Mouse (Mus musculus) heart, embryonic 16.5 days (tissue): ENCODE data around the gene Phactr4. TPM values are rescaled to one million over a fixed set of nuclear protein-coding genes. Genes with fewer than 3 reads are reported as not detected.
A peak's percentile ranks its signal among the peaks of the same experiment; 100 is the strongest.

Source experiments
- ATAC-seq: fragments of 200-750 bp; cut with Nextera tagmentation; replicated peaks from 2 replicates; pipeline ENCODE4 v1.8.0; 2017; ENCODE audit warnings: moderate number of reproducible peaks; ENCODE audit not compliant: insufficient read depth, low FRiP score; ENCODE audit errors: extremely low read depth
- H3K27ac ChIP-seq: fragments of 300-500 bp; sonication (generic); 2 replicates; pipeline ENCODE4 v1.5.1; 2014; ENCODE audit warnings: mild to moderate bottlenecking, low read length, control low read depth, moderate library complexity
- H3K27me3 ChIP-seq: fragments of 300-500 bp; sonication (generic); 2 replicates; pipeline ENCODE4 v1.6.1; 2014; ENCODE audit warnings: low read length, mixed read lengths; ENCODE audit not compliant: control insufficient read depth, insufficient read depth
- H3K36me3 ChIP-seq: fragments of 300-500 bp; sonication (generic); 2 replicates; pipeline ENCODE4 v1.6.1; 2014; ENCODE audit not compliant: control insufficient read depth, insufficient read depth
- H3K4me1 ChIP-seq: fragments of 300-500 bp; sonication (generic); 2 replicates; pipeline ENCODE4 v1.6.1; 2014; ENCODE audit warnings: low read length, mixed read lengths; ENCODE audit not compliant: control insufficient read depth, insufficient read depth
- H3K4me2 ChIP-seq: fragments of 300-500 bp; sonication (generic); 2 replicates; pipeline ENCODE4 v1.6.1; 2014; ENCODE audit warnings: low read depth, mild to moderate bottlenecking, control low read depth, low read length
- H3K4me3 ChIP-seq: fragments of 300-500 bp; sonication (generic); 2 replicates; pipeline ENCODE4 v1.5.1; 2014; ENCODE audit warnings: mild to moderate bottlenecking, control low read depth, low read length
- H3K9ac ChIP-seq: fragments of 300-500 bp; sonication (generic); 2 replicates; pipeline ENCODE4 v1.6.1; 2014; ENCODE audit warnings: low read length, control low read depth
- H3K9me3 ChIP-seq: fragments of 300-500 bp; sonication (generic); replicated peaks from 2 replicates; pipeline ENCODE4 v1.6.1; 2016; ENCODE audit warnings: low read length; ENCODE audit not compliant: control insufficient read depth
- WGBS: fragments of 180-500 bp; shearing (Covaris S2); extraction: QIAGEN DNeasy Blood & Tissue Kit; methylation state at CpG from one replicate; pipeline ENCODE4 v1.1.7; 2014; 5-methylcytosine and 5-hydroxymethylcytosine counted together
- polyA plus RNA-seq: library from polyadenylated mRNA; unstranded; fragments of >200 nt; fragmentation: Nextera tagmentation; extraction: Ambion mirVana; gene quantifications from 2 replicates; pipeline ENCODE4 v1.2.1, GENCODE M21; 2015

Gene Phactr4
- polyA plus RNA-seq, 1 experiment from 2014 or later = 16.5 TPM

DNA sequence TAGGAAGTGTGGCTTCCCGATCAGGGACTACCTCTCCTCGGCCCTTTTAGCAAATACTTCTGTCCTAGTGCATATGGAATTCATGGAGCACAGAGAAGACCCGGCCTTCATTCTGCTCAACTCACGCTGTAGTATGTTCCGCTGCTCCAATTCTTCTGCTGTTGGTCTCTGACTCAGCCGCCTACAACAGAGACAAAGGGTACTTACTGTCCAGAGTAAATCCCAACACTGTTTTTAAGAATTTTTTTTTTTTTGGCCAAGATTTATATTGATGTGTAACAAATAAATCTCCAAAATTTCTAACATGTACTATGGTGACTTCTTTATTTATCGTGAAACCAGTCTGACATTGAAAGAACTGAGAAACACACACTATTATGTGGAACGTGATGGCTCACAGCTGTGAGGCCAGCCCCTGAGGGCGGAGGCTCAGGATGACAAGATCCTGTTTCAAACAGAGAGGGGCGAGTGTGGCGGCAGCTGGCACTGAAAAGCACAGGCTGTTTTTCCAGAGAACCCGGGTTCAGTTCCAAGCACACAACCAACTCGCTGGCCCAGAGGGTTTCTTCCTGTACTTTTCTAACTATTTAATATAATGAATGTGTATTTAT is 56.7 kb downstream of the Phactr4 start:
- H3K27me3 ChIP-seq = no peaks in the 10 kb centered on the region

GRCm38 (mm10) chr4:132363487-132363886 is 58.8 kb downstream of the Phactr4 start:
- Histone ChIP-seq H3K27me3 (no peaks in the 10 kb centered on the region), H3K36me3 (peaks cover 58% of the 10 kb centered on the region), H3K27ac (no peak overlapping the region), H3K9me3 (no peaks in the 10 kb centered on the region), H3K4me1 (peaks cover 9% of the 10 kb centered on the region), H3K4me2 (no peak overlapping the region), H3K9ac (no peak overlapping the region), H3K4me3 (no peak overlapping the region)
- 96% methylated on average over 11 of the region's 11 CpGs for WGBS
- no peak for ATAC-seq

More for the DNA sequence above, 56.7 kb downstream of the Phactr4 start:
- no peaks in the 10 kb centered on the region for H3K4me1 ChIP-seq
- no peak overlapping the region for H3K4me3 ChIP-seq
- no peaks in the 10 kb centered on the region for H3K9me3 ChIP-seq
- ATAC-seq = no peak
- 80% methylated on average over 13 of the region's 13 CpGs for WGBS
- no peak overlapping the region for H3K4me2 ChIP-seq
- no peak overlapping the region for H3K9ac ChIP-seq
- H3K27ac ChIP-seq = no peak overlapping the region
- H3K36me3 ChIP-seq = peaks cover 61% of the 10 kb centered on the region

- Histone ChIP-seq H3K4me3 (no peak overlapping the region), H3K9ac (no peak overlapping the region), H3K4me2 (no peak overlapping the region), H3K27me3 (no peaks in the 10 kb centered on the region), H3K36me3 (peaks cover 61% of the 10 kb centered on the region), H3K27ac (peak overlapping the region; percentile 66), H3K4me1 (peaks cover 9% of the 10 kb centered on the region), H3K9me3 (no peaks in the 10 kb centered on the region)
- 70% methylated on average over 4 of the region's 4 CpGs for WGBS
- peak; percentile 68 for ATAC-seq
Observed at GRCm38 (mm10) chr4:132359510-132359909, 62.8 kb downstream of the Phactr4 start.

DNA sequence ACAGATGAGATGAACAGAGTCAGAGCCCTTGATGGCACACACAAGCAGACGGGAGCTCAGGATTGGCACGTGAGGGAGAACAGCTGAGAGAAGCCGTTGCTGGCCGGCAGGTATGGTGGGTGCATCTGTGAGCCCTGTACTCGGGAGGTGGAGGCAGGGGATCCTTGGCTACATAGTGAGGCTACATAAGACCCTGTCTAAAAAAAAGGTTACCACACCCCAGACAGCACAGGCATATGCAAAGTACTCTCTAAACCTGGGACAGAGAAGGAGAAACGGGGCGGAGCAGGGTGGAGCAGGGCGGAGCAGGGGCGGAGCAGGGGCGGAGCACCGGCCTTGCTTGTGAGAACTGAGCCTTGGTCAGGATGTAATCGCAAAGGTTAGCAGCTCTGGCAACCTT is 66.1 kb downstream of the Phactr4 start:
- H3K27ac ChIP-seq = no peak overlapping the region
- peaks cover 44% of the 10 kb centered on the region for H3K36me3 ChIP-seq
- ATAC-seq = no peak
- WGBS = 50% methylated on average over 12 of the region's 12 CpGs
- no peaks in the 10 kb centered on the region for H3K27me3 ChIP-seq
- no peak overlapping the region for H3K9ac ChIP-seq
- no peak overlapping the region for H3K4me3 ChIP-seq
- H3K4me1 ChIP-seq = peaks cover 23% of the 10 kb centered on the region
- no peaks in the 10 kb centered on the region for H3K9me3 ChIP-seq
- H3K4me2 ChIP-seq = no peak overlapping the region

- Histone ChIP-seq H3K9me3 (no peaks in the 10 kb centered on the region), H3K9ac (no peak overlapping the region), H3K36me3 (peaks cover 45% of the 10 kb centered on the region), H3K4me3 (no peak overlapping the region), H3K4me2 (no peak overlapping the region), H3K4me1 (peaks cover 27% of the 10 kb centered on the region), H3K27me3 (no peaks in the 10 kb centered on the region), H3K27ac (no peak overlapping the region)
- WGBS = 84% methylated on average over 3 of the region's 3 CpGs
- ATAC-seq = no peak
Observed at GRCm38 (mm10) chr4:132355403-132355802, 66.9 kb downstream of the Phactr4 start.

- H3K4me3 ChIP-seq = no peak overlapping the region
- H3K9me3 ChIP-seq = no peaks in the 10 kb centered on the region
- WGBS = 82% methylated on average over 4 of the region's 4 CpGs
- no peak for ATAC-seq
- H3K27me3 ChIP-seq = no peaks in the 10 kb centered on the region
- peak overlapping the region; percentile 7; the same call in 1 of the 2 replicates for H3K27ac ChIP-seq
- no peak overlapping the region for H3K4me2 ChIP-seq
- H3K9ac ChIP-seq = no peak overlapping the region
- H3K4me1 ChIP-seq = peaks cover 25% of the 10 kb centered on the region
- peaks cover 42% of the 10 kb centered on the region for H3K36me3 ChIP-seq
Observed at GRCm38 (mm10) chr4:132354571-132354970, 67.7 kb downstream of the Phactr4 start.

GRCm38 (mm10) chr4:132353481-132353885 is 68.8 kb downstream of the Phactr4 start, which contains the start of gene Rcc1:
TSS of gene Rcc1 (minus strand) at chr4:132353605.
- peak within 1 kb of the TSS; percentile 89 for H3K4me2 ChIP-seq
- peak within 1 kb of the TSS; percentile 98 for H3K27ac ChIP-seq
- no peaks in the 10 kb centered on the region for H3K9me3 ChIP-seq
- H3K36me3 ChIP-seq = peaks cover 35% of the 10 kb centered on the region
- peak; percentile 92 for ATAC-seq
- 1% methylated on average over 31 of the region's 31 CpGs for WGBS
- peak within 1 kb of the TSS; percentile 98 for H3K9ac ChIP-seq
- peaks cover 18% of the 10 kb centered on the region for H3K4me1 ChIP-seq
- H3K27me3 ChIP-seq = no peaks in the 10 kb centered on the region
- peak within 1 kb of the TSS; percentile 95 for H3K4me3 ChIP-seq

DNA sequence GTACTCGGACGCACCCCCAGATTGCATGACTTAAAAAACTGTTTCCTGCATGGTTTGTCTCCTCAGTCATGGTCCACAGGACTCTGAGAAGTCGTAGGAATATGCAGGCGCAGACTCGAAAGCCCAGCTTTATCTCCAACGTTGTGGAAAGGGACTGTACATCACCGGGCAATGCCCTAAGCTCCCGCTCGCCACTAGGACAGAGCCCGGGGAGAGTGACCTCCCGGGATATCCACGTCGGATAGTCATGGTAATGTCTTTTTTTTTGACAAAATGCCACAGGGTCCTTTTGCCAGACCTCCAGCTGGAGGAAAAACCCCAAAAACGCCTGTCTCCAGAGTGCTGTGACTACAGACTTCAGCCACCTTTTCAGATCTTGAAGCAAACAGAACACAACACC is 69.5 kb downstream of the Phactr4 start:
- ATAC-seq = no peak
- Histone ChIP-seq H3K9ac (peak overlapping the region; percentile 98), H3K36me3 (peaks cover 29% of the 10 kb centered on the region), H3K27me3 (no peaks in the 10 kb centered on the region), H3K27ac (peak overlapping the region; percentile 98), H3K4me1 (peaks cover 18% of the 10 kb centered on the region), H3K9me3 (no peaks in the 10 kb centered on the region), H3K4me3 (peak overlapping the region; percentile 95), H3K4me2 (peak overlapping the region; percentile 89)
- WGBS = under 1% methylated on average over 14 of the region's 14 CpGs

GRCm38 (mm10) chr4:132351401-132351800 is 70.9 kb downstream of the Phactr4 start:
- peak overlapping the region; percentile 95 for H3K4me3 ChIP-seq
- H3K27ac ChIP-seq = no peak overlapping the region
- ATAC-seq = no peak
- peak overlapping the region; percentile 98; the same call in 1 of the 2 replicates for H3K9ac ChIP-seq
- WGBS = 41% methylated on average over 1 of the region's 1 CpGs
- peaks cover 18% of the 10 kb centered on the region for H3K4me1 ChIP-seq
- no peaks in the 10 kb centered on the region for H3K27me3 ChIP-seq
- peaks cover 18% of the 10 kb centered on the region for H3K36me3 ChIP-seq
- H3K9me3 ChIP-seq = no peaks in the 10 kb centered on the region
- H3K4me2 ChIP-seq = peak overlapping the region; percentile 89
